Comparison of ENCODE assay signal across 8 mouse cellular contexts in the genomic region with DNA sequence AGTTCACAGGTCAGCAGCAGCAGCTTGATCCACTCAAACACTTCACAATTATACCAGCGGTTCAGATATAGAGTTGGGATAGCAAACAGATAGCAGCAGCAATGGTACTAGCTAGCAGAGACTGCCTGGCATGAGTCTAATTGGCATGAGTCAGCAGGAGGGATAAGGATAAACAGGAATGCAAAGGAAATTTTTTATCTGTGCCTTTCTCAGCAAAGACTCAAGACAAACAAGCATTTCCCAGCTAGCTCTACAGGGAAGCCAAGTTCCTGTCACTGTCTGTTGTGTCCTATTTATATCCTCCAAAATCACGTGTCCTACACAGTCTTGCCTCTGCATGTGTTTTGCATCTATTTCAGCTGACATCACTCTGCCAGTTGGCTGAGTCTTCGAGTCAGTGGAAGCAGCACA.
DNase-seq lines count a peak whose midpoint lies in the region; ATAC-seq and TF ChIP-seq lines count a peak whose summit lies in the region.
"Had no signal": no experiment of that assay in that cellular context is flagged by ENCODE, and none has a peak within 500 bp of the region (broad histone marks: within the 10 kb centered on the region; RNA-seq: fewer than 3 reads in every experiment).

No protein-coding gene starts in this region.

- no peaks in the 10 kb centered on the region for H3K36me3 ChIP-seq in lung, embryonic 14.5 days (ENCODE audit: insufficient read depth)
- H3K36me3 ChIP-seq in forebrain, embryonic 16.5 days (ENCODE audit: control insufficient read depth, insufficient read depth) = no peaks in the 10 kb centered on the region
- H3K36me3 ChIP-seq: limb, embryonic 12.5 days had no signal

- no peaks in the 10 kb centered on the region for H3K4me1 ChIP-seq in lung, embryonic 14.5 days (ENCODE audit: insufficient read depth)
- H3K4me1 ChIP-seq in lung, adult 2 months (ENCODE audit: control insufficient read depth, insufficient read depth, low read length) = peaks cover 5% of the 10 kb centered on the region
- peaks cover 3% of the 10 kb centered on the region; the same call in 1 of the 2 replicates for H3K4me1 ChIP-seq in forebrain, embryonic 16.5 days (replicated peaks; ENCODE audit: control insufficient read depth, insufficient read depth, low read length)
- H3K4me1 ChIP-seq: limb, embryonic 12.5 days had no signal

- ATAC-seq in lung, embryonic 14.5 days (ENCODE audit: insufficient read depth) = peak; percentile 97
- peak; percentile 98 for ATAC-seq in forebrain, embryonic 16.5 days
- no peak for ATAC-seq in monocyte, adult 5-6 weeks (replicated peaks; ENCODE audit: insufficient number of reproducible peaks, low FRiP score, low TSS enrichment, poor library complexity, severe bottlenecking)

- H3K4me3 ChIP-seq in lung, embryonic 14.5 days (ENCODE audit: low read depth, low read length) = no peak overlapping the region
- H3K4me3 ChIP-seq in lung, adult 2 months (replicated peaks; ENCODE audit: extremely low read depth, low read depth, low read length) = no peak overlapping the region
- H3K4me3 ChIP-seq in forebrain, embryonic 16.5 days (replicated peaks; ENCODE audit: low read length) = no peak overlapping the region
- H3K4me3 ChIP-seq: limb, embryonic 12.5 days had no signal

- no peak overlapping the region for H3K9ac ChIP-seq in lung, embryonic 14.5 days
- H3K9ac ChIP-seq in forebrain, embryonic 16.5 days (replicated peaks; ENCODE audit: low read depth, low read length) = no peak overlapping the region
- H3K9ac ChIP-seq: limb, embryonic 12.5 days had no signal

- 21% methylated on average over 3 of the region's 3 CpGs for WGBS in lung, embryonic 14.5 days
- WGBS in lung, adult 2 months = 13% methylated on average over 3 of the region's 3 CpGs
- 39% methylated on average over 3 of the region's 3 CpGs for WGBS in forebrain, embryonic 16.5 days

- no peaks in the 10 kb centered on the region for H3K27me3 ChIP-seq in lung, embryonic 14.5 days (ENCODE audit: insufficient read depth, low read length)
- no peaks in the 10 kb centered on the region for H3K27me3 ChIP-seq in forebrain, embryonic 16.5 days (replicated peaks; ENCODE audit: control insufficient read depth, insufficient read depth, low read length)
- H3K27me3 ChIP-seq: limb, embryonic 12.5 days had no signal

- intact Hi-C loops in heart, postnatal 14 days (cut with DNase I) = no loop called here
- intact Hi-C loops in left cerebral cortex, postnatal 25 days (cut with DNase I) = no loop called here

- no peak overlapping the region for H3K4me2 ChIP-seq in lung, embryonic 14.5 days
- no peak overlapping the region for H3K4me2 ChIP-seq in forebrain, embryonic 16.5 days (ENCODE audit: low read length)
- H3K4me2 ChIP-seq: limb, embryonic 12.5 days had no signal

- peak overlapping the region; percentile 28; the same call in 1 of the 2 replicates for H3K27ac ChIP-seq in lung, embryonic 14.5 days (ENCODE audit: low read depth)
- no peak overlapping the region for H3K27ac ChIP-seq in forebrain, embryonic 16.5 days (ENCODE audit: low read length)
- H3K27ac ChIP-seq: limb, embryonic 12.5 days had no signal

- no peak for TF ChIP-seq CTCF in lung, embryonic 14.5 days (IDR thresholded peaks at IDR 0.05; ENCODE audit: low read depth)
- TF ChIP-seq CTCF in lung, adult 2 months (IDR thresholded peaks at IDR 0.05; ENCODE audit: insufficient read depth, low read length) = no peak

- peak; percentile 78 for DNase-seq in lung, embryonic 14.5 days
- no peak for DNase-seq in lung, adult 2 months
- DNase-seq in heart, postnatal 14 days = peak; percentile 16 to 45
- DNase-seq in left cerebral cortex, postnatal 25 days (ENCODE audit: low spot score in 2 of 2) = peak; percentile 43 to 82
- no peak for DNase-seq in spleen, postnatal 14 days (ENCODE audit: low spot score in 2 of 2)

- no peak for TF ChIP-seq POLR2A in lung, adult 2 months (IDR thresholded peaks at IDR 0.05; ENCODE audit: borderline replicate concordance, extremely low read depth, low read depth, low read length)

- H3K9me3 ChIP-seq in lung, embryonic 14.5 days (ENCODE audit: low read depth, low read length) = no peaks in the 10 kb centered on the region
- no peaks in the 10 kb centered on the region for H3K9me3 ChIP-seq in forebrain, embryonic 16.5 days (ENCODE audit: control insufficient read depth, low read length)
- H3K9me3 ChIP-seq: limb, embryonic 12.5 days had no signal

Comparison
In these comparisons a context has a peak if more than half of its experiments do, and no peak if none do; other contexts are left out.
1. DNase-seq: peak in lung, embryonic 14.5 days (single experiment), heart, postnatal 14 days (2 of 2) and left cerebral cortex, postnatal 25 days (2 of 2); none in lung, adult 2 months (single experiment) and spleen, postnatal 14 days (0 of 2).